Mouse (Mus musculus): ENCODE data around the gene Gmcl1.

Gene Gmcl1

DNA sequence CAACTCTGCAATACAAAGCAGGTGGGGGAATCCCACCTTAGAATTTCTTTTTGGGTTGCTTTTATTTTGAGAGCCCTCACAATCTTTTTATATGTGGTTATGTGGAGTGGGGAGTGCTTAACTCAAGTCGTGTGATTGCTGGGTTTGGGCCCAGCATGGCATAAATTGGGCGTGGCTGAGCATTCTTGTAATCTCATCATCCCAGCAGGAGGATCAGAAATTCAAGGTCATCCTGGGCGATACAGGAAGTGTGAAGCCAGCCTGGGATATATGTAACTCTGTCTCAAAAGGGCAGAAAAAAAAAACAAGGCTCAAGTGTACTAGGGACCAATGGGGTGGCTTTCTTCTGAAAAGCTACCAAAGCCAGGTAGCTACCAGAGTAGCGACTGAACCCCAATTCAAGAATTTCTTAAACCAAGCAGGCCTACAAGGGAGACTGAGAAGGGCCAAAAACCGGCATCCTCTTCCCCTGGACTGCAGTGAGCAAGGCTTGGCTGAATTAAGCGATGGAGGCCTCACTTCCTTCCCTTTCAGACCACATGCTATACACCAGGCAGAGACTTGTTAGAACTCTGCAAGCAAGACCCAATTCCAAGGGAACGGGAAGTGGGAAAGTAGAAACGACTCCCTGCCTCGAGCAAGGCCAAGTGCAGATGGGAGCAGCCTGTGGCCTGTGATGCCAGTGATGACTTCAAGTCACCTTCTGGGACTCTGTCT is 72.9 kb downstream of the Gmcl1 start:
- no peak for DNase-seq (ENCODE audit: low read depth)

GRCm38 (mm10) chr6:86658501-86658900 is 74.7 kb downstream of the Gmcl1 start:
- no peak for DNase-seq (ENCODE audit: low read depth)

GRCm38 (mm10) chr6:86654270-86654916 is 78.8 kb downstream of the Gmcl1 start:
- DNase-seq (ENCODE audit: low read depth): no peak

GRCm38 (mm10) chr6:86653026-86653425 is 80.2 kb downstream of the Gmcl1 start:
- no peak for DNase-seq (ENCODE audit: low read depth)

- DNase-seq (ENCODE audit: low read depth): no peak
Observed at GRCm38 (mm10) chr6:86646143-86646542, 87.0 kb downstream of the Gmcl1 start.

DNA sequence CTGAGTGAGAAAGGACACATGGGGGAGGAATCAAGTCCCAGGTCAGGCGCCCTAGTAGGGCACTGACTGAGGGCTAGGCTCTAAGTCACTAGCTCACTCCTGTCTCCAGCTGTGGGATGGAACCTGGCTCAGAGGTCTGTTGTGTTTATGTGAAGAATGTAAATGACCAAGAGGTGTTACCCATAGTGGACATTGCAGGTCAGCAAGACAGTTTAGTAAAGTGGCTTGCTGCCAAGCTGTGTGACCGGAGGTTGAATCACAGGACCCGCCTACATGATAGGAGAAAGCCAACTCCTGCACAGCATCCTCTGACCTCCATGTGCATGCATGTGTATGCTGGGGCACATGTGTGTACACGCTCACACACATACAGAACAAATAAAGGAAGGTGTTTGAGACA is 87.6 kb downstream of the Gmcl1 start:
- no peak for DNase-seq (ENCODE audit: low read depth)

- DNase-seq (ENCODE audit: low read depth): no peak
Observed at GRCm38 (mm10) chr6:86644775-86645400, 88.3 kb downstream of the Gmcl1 start.
